ENCODE assay signal across 8 mouse cellular contexts in the genomic region with DNA sequence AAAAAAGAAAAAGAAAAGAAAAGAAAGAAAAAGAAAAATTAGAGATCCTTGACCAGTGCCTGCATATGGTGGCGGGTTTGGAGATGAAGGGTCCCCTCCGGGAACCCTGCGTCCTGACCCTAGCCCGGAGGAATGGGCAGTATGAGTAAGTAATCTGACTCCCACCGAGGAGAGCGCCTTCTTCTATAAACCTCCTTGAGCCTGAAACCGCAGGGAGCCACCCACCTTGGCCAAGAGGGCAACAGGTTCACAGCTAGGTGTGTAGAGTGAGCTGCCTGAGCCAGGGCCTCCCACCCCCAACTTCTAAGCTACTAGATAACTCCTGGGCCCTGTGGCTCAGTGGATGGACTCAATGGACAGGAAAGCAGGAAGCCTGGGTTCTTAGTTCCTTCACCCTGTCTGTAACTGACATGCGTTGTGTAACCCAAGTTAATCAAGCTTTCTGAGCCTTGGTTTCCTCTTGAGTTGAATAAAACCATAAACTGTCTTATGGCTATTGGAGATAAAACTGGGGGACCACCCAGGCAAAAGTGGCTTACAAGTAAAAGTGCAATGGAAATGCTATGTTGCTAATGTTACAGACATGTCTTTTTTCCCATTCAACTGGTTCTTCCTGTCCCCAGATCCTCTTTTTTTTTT. TPM values are rescaled to one million over a fixed set of nuclear protein-coding genes. Genes with fewer than 3 reads are reported as not detected.
DNase-seq lines count a peak whose midpoint lies in the region; ATAC-seq lines count a peak whose summit lies in the region.

No protein-coding gene starts in this region.

- no peaks in the 10 kb centered on the region for H3K9me3 ChIP-seq in heart, embryonic 14.5 days (ENCODE audit: control insufficient read depth, low read length)

- H3K36me3 ChIP-seq in heart, embryonic 14.5 days (ENCODE audit: control insufficient read depth, insufficient read depth, low read length), result 0 out of 2 replicates have a peak, but pooled peaks cover 5% of the 10 kb centered on the region

- H3K27me3 ChIP-seq in heart, embryonic 14.5 days (ENCODE audit: control insufficient read depth, insufficient read depth, low read length), result no peaks in the 10 kb centered on the region

- WGBS in heart, embryonic 14.5 days, result 20% methylated on average over 8 of the region's 8 CpGs

- peak; percentile 7 to 11 for DNase-seq in spleen, postnatal 10 days (ENCODE audit: low spot score in 2 of 2)
- no peak for DNase-seq in spleen, adult 12 weeks (ENCODE audit: low spot score)
- DNase-seq in cerebellum, adult 9-11 months, result peak; percentile 41
- DNase-seq in kidney, postnatal 4 days, result peak; percentile 21 to 29
- no peak for DNase-seq in urinary bladder, postnatal 25 days (ENCODE audit: low spot score)
- no peak for DNase-seq in urinary bladder, adult 2 months (ENCODE audit: low spot score)

- H3K4me2 ChIP-seq in heart, embryonic 14.5 days (ENCODE audit: low read length), result peak overlapping the region; percentile 59

- H3K4me1 ChIP-seq in heart, embryonic 14.5 days (ENCODE audit: control insufficient read depth in 2 of 2, insufficient read depth in 2 of 2, low read length in 2 of 2), result 0 out of 4 replicates have a peak, but pooled peaks cover 0 to 4% of the 10 kb centered on the region in 2 experiments

- H3K4me3 ChIP-seq in heart, embryonic 14.5 days (ENCODE audit: control insufficient read depth in 1 of 2, insufficient read depth in 1 of 2, low read depth in 1 of 2, low read length in 2 of 2), result peak overlapping the region; percentile 62 to 69

- H3K9ac ChIP-seq in heart, embryonic 14.5 days (ENCODE audit: low read length), result peak overlapping the region; percentile 81

- no peak for ATAC-seq in heart, embryonic 14.5 days (ENCODE audit: insufficient number of reproducible peaks, insufficient read depth, low FRiP score, low read depth)
- ATAC-seq in megakaryocyte progenitor cell, adult 5-6 weeks (replicated peaks; ENCODE audit: poor library complexity), result peak; percentile 75

- no peak overlapping the region for H3K27ac ChIP-seq in heart, embryonic 14.5 days (replicated peaks in 1 of 2; ENCODE audit: control insufficient read depth in 1 of 2, insufficient read depth in 1 of 2, low read depth in 2 of 2, low read length in 2 of 2)

RNA-seq across cellular contexts. Expression of a gene that starts 0.8 kb away (rescaled TPM):
- 16.1 and 17.2 TPM in 2 replicates for polyA plus RNA-seq in heart, embryonic 14.5 days (2014; fragmentation: Nextera tagmentation; extraction: Ambion mirVana)
- total RNA-seq in megakaryocyte progenitor cell, adult 5-6 weeks (2015), result 72.3 and 90.0 TPM in 2 replicates
- 25.7 and 34.6 TPM in 2 replicates for total RNA-seq in megakaryocyte progenitor cell, adult 5-6 weeks (2017)
- polyA plus RNA-seq in urinary bladder, adult 2 months (2012; rRNA removed), result 36.0 and 38.6 TPM in 2 replicates

RNA-seq across cellular contexts. Expression of a gene that starts 20.2 kb away (rescaled TPM):
- 25.6 and 27.7 TPM in 2 replicates for polyA plus RNA-seq in heart, embryonic 14.5 days (2014; fragmentation: Nextera tagmentation; extraction: Ambion mirVana)
- total RNA-seq in megakaryocyte progenitor cell, adult 5-6 weeks (2015), result not detected in 2 replicates
- total RNA-seq in megakaryocyte progenitor cell, adult 5-6 weeks (2017), result not detected in 2 replicates
- polyA plus RNA-seq in urinary bladder, adult 2 months (2012; rRNA removed), result 2.0 and 2.9 TPM in 2 replicates

Comparison
In these comparisons a context has a peak if more than half of its experiments do, and no peak if none do; other contexts are left out.
1. DNase-seq: peak in spleen, postnatal 10 days (2 of 2), cerebellum, adult 9-11 months (single experiment) and kidney, postnatal 4 days (2 of 2); none in spleen, adult 12 weeks (single experiment), urinary bladder, postnatal 25 days (single experiment) and urinary bladder, adult 2 months (single experiment).